Mouse (Mus musculus) kidney, postnatal 0 days (tissue): ENCODE measurements at regions not wholly inside any gene's neighbourhood (a gene's known extent, or its start where the extent isn't known, plus 50 kb on each side); places are given as distances from the start of the nearest gene placed in this dataset.

Experiments
- ATAC-seq: fragments of 200-750 bp; cut with Nextera tagmentation; replicated peaks from 2 replicates; pipeline ENCODE4 v1.8.0; 2017; ENCODE audit warnings: low read depth, moderate number of reproducible peaks, moderate TSS enrichment, moderate library complexity; ENCODE audit not compliant: low FRiP score
- DNase-seq: peaks from one replicate; pipeline ENCODE4 v3.0.0-alpha.2; 2016; ENCODE audit warnings: low spot score
- H3K27ac ChIP-seq: fragments of 300-500 bp; sonication (generic); 2 replicates; pipeline ENCODE4 v1.5.1; 2014; ENCODE audit warnings: mild to moderate bottlenecking
- H3K27me3 ChIP-seq: fragments of 300-500 bp; sonication (generic); 2 replicates; pipeline ENCODE4 v1.6.1; 2014; ENCODE audit warnings: low read length, mixed read lengths; ENCODE audit not compliant: insufficient read depth
- H3K36me3 ChIP-seq: fragments of 300-500 bp; sonication (generic); 2 replicates; pipeline ENCODE4 v1.6.1; 2014; ENCODE audit warnings: low read length, mixed read lengths; ENCODE audit not compliant: insufficient read depth
- H3K4me1 ChIP-seq: fragments of 300-500 bp; sonication (generic); replicated peaks from 2 replicates; pipeline ENCODE4 v1.6.1; 2014; ENCODE audit warnings: antibody characterized with exemption, low read length, mixed read lengths; ENCODE audit not compliant: insufficient read depth
- H3K4me2 ChIP-seq: fragments of 300-500 bp; sonication (generic); 2 replicates; pipeline ENCODE4 v1.6.1; 2014; ENCODE audit warnings: mild to moderate bottlenecking, low read length, moderate library complexity, mixed read lengths
- H3K4me3 ChIP-seq: fragments of 300-500 bp; sonication (generic); replicated peaks from 2 replicates; pipeline ENCODE4 v1.5.1; 2014; ENCODE audit warnings: low read depth, low read length
- H3K9ac ChIP-seq: fragments of 300-500 bp; sonication (generic); 2 replicates; pipeline ENCODE4 v1.6.1; 2014; ENCODE audit warnings: low read depth, low read length
- H3K9me3 ChIP-seq: fragments of 300-500 bp; sonication (generic); replicated peaks from 2 replicates; pipeline ENCODE4 v1.6.1; 2016; ENCODE audit warnings: low read length, inconsistent platforms, mixed read lengths
- CTCF ChIP-seq: IDR thresholded peaks from 2 replicates; pipeline ENCODE4 v1.5.1; 2016; ENCODE audit warnings: antibody characterized with exemption, low read depth, mild to moderate bottlenecking, moderate library complexity
- WGBS: fragments of 180-500 bp; shearing (Covaris S2); extraction: QIAGEN DNeasy Blood & Tissue Kit; methylation state at CpG from one replicate; pipeline ENCODE4 v1.1.7; 2014; 5-methylcytosine and 5-hydroxymethylcytosine counted together

DNA sequence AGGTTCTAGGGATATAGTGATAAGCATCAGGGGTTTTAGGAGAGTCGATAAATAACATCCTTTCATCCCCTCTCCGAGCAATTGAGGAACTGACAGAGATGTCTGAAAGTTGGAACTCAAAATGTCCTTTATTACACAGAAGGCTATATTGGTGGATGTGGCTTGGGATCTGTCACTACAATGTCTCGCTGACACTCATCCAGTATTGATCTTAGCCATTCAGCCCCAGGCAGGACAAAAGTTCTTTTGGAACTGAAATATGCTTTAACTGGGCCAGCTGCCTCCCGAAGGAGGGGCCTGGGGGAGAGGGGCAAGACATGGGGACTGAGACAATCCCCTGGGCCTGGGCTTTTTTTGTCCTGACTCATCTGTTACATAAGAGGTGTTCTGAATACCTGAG is 85.2 kb upstream of the Atp6ap2 start:
- 77% methylated on average over 4 of the region's 4 CpGs for WGBS
- H3K27me3 ChIP-seq: no peaks in the 10 kb centered on the region
- H3K36me3 ChIP-seq: no peaks in the 10 kb centered on the region

DNA sequence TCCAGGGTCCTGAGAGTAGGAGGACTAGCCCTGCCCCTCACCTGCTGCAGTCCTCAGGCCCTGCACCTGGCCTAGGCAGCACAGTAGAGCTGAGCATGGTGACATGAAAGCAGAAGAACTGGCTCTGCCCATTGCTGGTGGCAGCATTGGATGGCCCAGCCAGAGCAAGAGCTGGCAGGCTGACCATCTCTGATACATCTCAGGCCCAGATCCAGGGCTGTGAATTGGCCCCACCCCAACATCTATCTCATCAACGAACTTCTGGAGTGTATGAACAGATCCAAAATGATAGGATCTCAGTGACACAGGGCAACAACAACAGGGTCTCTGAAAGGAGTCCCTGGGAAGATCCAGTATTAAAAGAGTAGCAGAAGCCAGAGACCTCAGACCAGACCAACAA is 84.0 kb upstream of the Atp6ap2 start:
- Histone ChIP-seq H3K27ac (no peak overlapping the region), H3K4me1 (no peaks in the 10 kb centered on the region), H3K36me3 (no peaks in the 10 kb centered on the region), H3K27me3 (no peaks in the 10 kb centered on the region), H3K9ac (no peak overlapping the region), H3K9me3 (no peaks in the 10 kb centered on the region), H3K4me2 (no peak overlapping the region), H3K4me3 (no peak overlapping the region)
- 61% methylated on average over 1 of the region's 1 CpGs for WGBS
- DNase-seq: no peak
- no peak for ATAC-seq
- TF ChIP-seq CTCF: no peak

More for the DNA sequence above, 85.2 kb upstream of the Atp6ap2 start:
- no peak overlapping the region for H3K4me3 ChIP-seq
- H3K9me3 ChIP-seq: no peaks in the 10 kb centered on the region
- H3K4me2 ChIP-seq: no peak overlapping the region
- H3K4me1 ChIP-seq: no peaks in the 10 kb centered on the region
- H3K27ac ChIP-seq: no peak overlapping the region
- ATAC-seq (no peak), DNase-seq (no peak)
- no peak for TF ChIP-seq CTCF
- H3K9ac ChIP-seq: no peak overlapping the region

DNA sequence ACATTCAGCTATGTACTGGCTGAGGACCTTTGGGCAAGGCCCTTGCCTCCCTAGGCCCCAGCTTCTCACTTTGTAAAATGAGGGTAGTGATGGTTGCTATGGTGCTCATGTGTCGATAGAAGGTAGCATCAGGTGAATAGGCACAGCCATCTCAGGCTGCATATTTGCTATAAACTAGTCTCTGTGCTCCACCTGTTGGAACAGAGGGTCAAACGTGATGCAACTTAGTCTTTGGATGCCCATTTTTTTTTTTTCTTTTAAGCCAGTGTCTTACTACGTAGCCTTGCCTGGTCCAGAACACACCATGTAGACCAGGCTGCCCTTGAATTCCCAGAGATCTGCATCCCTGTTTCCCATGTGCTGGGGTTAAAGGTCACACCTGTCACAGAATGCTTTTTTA is 76.5 kb upstream of the Atp6ap2 start:
- Histone ChIP-seq H3K9me3 (no peaks in the 10 kb centered on the region), H3K27me3 (no peaks in the 10 kb centered on the region), H3K9ac (no peak overlapping the region), H3K4me2 (no peak overlapping the region), H3K27ac (no peak overlapping the region), H3K4me3 (no peak overlapping the region), H3K4me1 (no peaks in the 10 kb centered on the region), H3K36me3 (no peaks in the 10 kb centered on the region)
- ATAC-seq (no peak), DNase-seq (no peak)
- peak; percentile 17; the same call in 1 of the 2 replicates for TF ChIP-seq CTCF
- whole genome bisulfite sequencing: 68% methylated on average over 3 of the region's 3 CpGs

DNA sequence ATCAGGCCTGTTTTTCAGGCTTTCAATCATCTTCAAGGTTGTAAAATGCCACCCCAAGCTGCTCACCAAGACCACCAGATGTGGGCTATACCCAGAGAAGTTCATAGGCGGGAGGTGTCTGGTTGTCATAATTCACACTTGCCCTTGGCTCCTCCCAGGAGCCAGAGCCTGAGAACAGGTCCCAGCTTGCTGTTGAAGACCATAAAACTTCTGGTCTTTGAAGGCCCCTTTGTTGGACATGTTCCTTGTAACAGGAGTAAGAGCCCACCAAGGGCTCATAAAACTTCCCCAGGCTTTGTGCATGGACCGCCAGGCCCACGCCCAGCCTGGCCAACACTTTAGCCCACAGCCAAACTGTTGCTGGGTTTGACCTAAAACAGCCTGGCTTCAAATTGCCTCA is 62.6 kb upstream of the Atp6ap2 start:
- DNase-seq (no peak), ATAC-seq (no peak)
- Histone ChIP-seq H3K4me1 (no peaks in the 10 kb centered on the region), H3K4me2 (no peak overlapping the region), H3K27me3 (no peaks in the 10 kb centered on the region), H3K9ac (no peak overlapping the region), H3K36me3 (no peaks in the 10 kb centered on the region), H3K27ac (no peak overlapping the region), H3K4me3 (no peak overlapping the region), H3K9me3 (no peaks in the 10 kb centered on the region)
- TF ChIP-seq CTCF: no peak
- WGBS: 67% methylated on average over 3 of the region's 3 CpGs

DNA sequence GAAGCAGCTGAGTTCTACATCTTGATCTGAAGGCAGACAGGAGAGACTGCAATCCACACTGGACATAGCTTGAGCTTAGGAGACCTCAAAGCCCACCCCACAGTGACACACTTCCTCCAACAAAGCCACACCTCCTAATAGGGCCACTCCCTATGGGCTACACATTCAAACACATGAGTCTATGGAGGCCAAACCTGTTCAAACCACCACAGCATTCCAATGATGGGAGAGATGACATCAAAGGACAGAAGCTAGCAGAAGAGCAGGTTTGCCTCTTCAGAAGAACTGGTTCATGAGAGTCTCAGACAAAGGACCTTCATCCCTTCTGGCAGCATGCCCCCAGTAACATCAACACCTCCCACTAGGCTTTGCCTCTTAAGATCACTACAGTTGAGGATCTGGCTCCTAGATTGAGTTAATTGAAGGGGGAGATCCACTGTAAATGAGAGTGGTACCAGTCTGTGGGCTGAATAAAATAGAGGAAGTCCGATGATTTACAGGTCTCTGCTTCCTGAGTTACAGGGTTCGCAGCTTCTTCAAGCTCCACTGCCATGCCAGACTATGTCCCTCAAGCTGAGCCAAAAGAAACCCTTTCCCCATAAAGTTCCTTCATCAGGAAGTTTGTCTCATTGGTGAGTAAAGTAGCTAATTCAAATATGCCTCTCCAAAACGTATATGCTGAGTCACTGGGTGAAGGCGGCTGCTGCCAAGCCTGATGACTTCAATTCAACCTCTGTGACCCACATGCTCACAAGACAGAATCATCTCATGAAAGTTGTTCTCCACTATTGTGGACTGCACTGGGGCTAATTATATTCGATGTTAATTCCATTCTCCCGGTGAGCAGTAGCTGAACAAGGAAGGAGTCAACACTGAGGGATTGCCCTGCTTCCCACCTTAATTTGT is 56.9 kb upstream of the Atp6ap2 start:
- no peak overlapping the region for H3K4me3 ChIP-seq
- no peaks in the 10 kb centered on the region for H3K27me3 ChIP-seq
- DNase-seq (no peak), ATAC-seq (no peak)
- H3K4me2 ChIP-seq: no peak overlapping the region
- TF ChIP-seq CTCF: no peak
- H3K27ac ChIP-seq: no peak overlapping the region
- H3K9me3 ChIP-seq: no peaks in the 10 kb centered on the region
- WGBS: 56% methylated on average over 6 of the region's 6 CpGs
- H3K9ac ChIP-seq: no peak overlapping the region
- no peaks in the 10 kb centered on the region for H3K4me1 ChIP-seq
- no peaks in the 10 kb centered on the region for H3K36me3 ChIP-seq
